Mouse (Mus musculus) kidney, adult 2 months (tissue): ENCODE data around the gene Uvrag. TPM values are rescaled to one million over a fixed set of nuclear protein-coding genes. Genes with fewer than 3 reads are reported as not detected.
A peak's percentile ranks its signal among the peaks of the same experiment; 100 is the strongest.

Experiments
- DNase-seq: peaks from one replicate; pipeline ENCODE4 v3.0.0; 2021
- H3K27ac ChIP-seq: fragments of 200-500 bp; 2 replicates; pipeline ENCODE4 v1.5.1; 2012; ENCODE audit warnings: low read depth, low read length, control low read depth, inconsistent platforms; ENCODE audit not compliant: insufficient read depth
- H3K27me3 ChIP-seq: fragments of 200-500 bp; replicated peaks from 2 replicates; pipeline ENCODE4 v1.6.1; 2012; ENCODE audit warnings: mild to moderate bottlenecking, moderate library complexity, low read length, inconsistent platforms; ENCODE audit not compliant: control insufficient read depth, insufficient read depth
- H3K36me3 ChIP-seq: fragments of 200-500 bp; 2 replicates; pipeline ENCODE4 v1.6.1; 2012; ENCODE audit warnings: mild to moderate bottlenecking, moderate library complexity, low read length, inconsistent platforms; ENCODE audit not compliant: control insufficient read depth, insufficient read depth
- H3K4me1 ChIP-seq: fragments of 200-500 bp; 2 replicates; pipeline ENCODE4 v1.6.1; 2011; ENCODE audit warnings: low read length; ENCODE audit not compliant: control insufficient read depth, insufficient read depth
- H3K4me3 ChIP-seq: fragments of 200-500 bp; 2 replicates; pipeline ENCODE4 v1.5.1; 2011; ENCODE audit warnings: mild to moderate bottlenecking, low read depth, low read length, control low read depth; ENCODE audit not compliant: insufficient read depth
- CTCF ChIP-seq: fragments of 200-500 bp; conservative IDR thresholded peaks from 2 replicates; pipeline ENCODE4 v1.5.1; 2011; ENCODE audit warnings: low read depth, mild to moderate bottlenecking, control low read depth, low read length, moderate library complexity, mixed read lengths; ENCODE audit not compliant: insufficient read depth, insufficient read length
- POLR2A ChIP-seq: fragments of 200-500 bp; IDR thresholded peaks from one replicate; pipeline ENCODE4 v1.6.1; 2011; ENCODE audit warnings: low read depth, low read length, control low read depth
- WGBS: fragments of 180-500 bp; shearing (Covaris S2); methylation state at CpG from one replicate; pipeline ENCODE4 v1.1.7; 2018; 5-methylcytosine and 5-hydroxymethylcytosine counted together
- polyA plus RNA-seq: library from polyadenylated mRNA; depleted of rRNA; stranded (reverse); fragments of >200 nt; gene quantifications from 2 replicates; pipeline ENCODE4 v1.2.3, GENCODE M21; 2012

Uvrag gene
- polyA plus RNA-seq, 1 experiment = 8.0 TPM

GRCm38 (mm10) chr7:99139841-99140491, 975 bp downstream of the Uvrag start:
- H3K27me3 ChIP-seq = no peaks in the 10 kb centered on the region
- H3K36me3 ChIP-seq = no peaks in the 10 kb centered on the region
- 0% methylated on average over 13 of the region's 13 CpGs for WGBS
- DNase-seq = peak; percentile 43
- H3K4me1 ChIP-seq = peaks cover 18% of the 10 kb centered on the region
- peak overlapping the region; percentile 75 for H3K4me3 ChIP-seq
- TF ChIP-seq CTCF = no peak
- TF ChIP-seq POLR2A = no peak
- H3K27ac ChIP-seq = peak overlapping the region; percentile 77

DNA sequence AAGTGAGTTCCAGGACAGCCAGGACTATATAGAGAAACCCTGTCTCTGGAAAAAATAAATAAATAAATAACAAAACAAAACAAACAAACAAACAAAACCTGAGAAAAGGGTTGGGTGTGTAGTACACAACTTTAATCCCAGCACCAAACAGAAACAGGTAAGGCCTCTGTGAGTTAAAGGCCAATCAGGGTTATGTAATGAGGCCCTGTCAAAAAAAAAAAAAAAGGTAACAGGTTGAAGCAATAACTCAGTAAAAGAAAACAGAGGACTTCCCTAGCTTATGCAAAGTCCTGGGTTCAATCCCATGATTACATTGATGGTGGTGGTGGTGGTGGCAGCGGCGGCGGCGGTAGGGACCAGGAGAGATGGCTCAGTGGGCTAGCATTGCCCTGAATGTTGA, 3.4 kb downstream of the Uvrag start:
- 96% methylated on average over 4 of the region's 4 CpGs for WGBS
- H3K4me1 ChIP-seq = peaks cover 19% of the 10 kb centered on the region
- DNase-seq = no peak

DNA sequence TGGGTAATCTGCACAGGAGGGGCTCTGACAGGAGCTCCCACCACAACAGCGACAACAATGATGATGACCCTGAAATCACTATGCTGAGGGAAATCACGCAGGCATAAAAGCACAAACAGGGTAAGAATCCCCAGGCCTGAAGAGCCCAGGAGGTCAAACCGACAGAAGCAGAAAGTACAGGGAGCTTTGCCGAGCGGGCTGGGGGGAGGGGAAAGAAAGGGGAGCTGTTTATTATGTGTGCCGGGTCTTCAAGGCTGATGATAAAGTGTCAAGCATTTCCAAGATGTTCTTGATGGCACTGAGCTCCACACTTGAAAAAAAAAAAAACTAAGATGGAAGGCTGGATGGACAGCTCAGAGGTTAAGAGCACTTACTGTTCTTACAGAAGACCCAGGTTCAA, 4.2 kb downstream of the Uvrag start:
- no peak overlapping the region for H3K27ac ChIP-seq
- no peaks in the 10 kb centered on the region for H3K27me3 ChIP-seq
- no peak for TF ChIP-seq CTCF
- TF ChIP-seq POLR2A = no peak
- peaks cover 22% of the 10 kb centered on the region for H3K4me1 ChIP-seq
- H3K36me3 ChIP-seq = no peaks in the 10 kb centered on the region
- no peak for DNase-seq
- H3K4me3 ChIP-seq = no peak overlapping the region
- WGBS = 56% methylated on average over 6 of the region's 6 CpGs

More for the DNA sequence above, 3.4 kb downstream of the Uvrag start:
- Histone ChIP-seq H3K36me3 (no peaks in the 10 kb centered on the region), H3K27ac (no peak overlapping the region), H3K27me3 (no peaks in the 10 kb centered on the region), H3K4me3 (no peak overlapping the region)
- TF ChIP-seq POLR2A (no peak), CTCF (no peak)

DNA sequence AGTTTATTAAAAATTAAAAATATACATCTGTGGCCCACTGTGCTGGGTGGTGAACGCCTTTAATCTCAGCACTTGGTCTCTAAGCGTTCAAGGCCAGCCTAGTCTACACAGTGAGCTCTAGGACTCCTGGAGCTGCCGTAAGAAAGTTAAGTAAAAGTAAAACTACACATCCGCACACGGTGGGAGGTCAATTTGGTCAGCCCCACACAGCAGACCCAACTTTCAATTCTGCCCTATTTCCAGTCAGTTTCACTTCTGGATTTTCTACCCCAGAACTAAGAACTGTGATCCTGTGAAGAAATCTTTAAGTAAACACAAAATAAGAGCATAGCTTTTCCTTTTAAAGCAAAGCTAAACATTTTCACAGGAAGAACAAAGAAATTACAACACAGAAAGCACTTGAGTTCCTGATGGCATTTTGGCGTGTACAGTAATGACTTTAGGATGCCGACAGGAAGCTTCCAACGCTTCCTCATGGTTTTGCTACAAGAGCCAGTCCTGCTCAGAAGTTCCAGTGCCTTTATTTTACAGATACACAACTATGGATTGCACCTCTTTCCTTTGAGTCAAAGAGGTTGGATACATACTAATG, 7.0 kb downstream of the Uvrag start:
- H3K4me1 ChIP-seq = peaks cover 21% of the 10 kb centered on the region
- no peak overlapping the region for H3K4me3 ChIP-seq
- peak overlapping the region; percentile 63 for H3K27ac ChIP-seq
- no peaks in the 10 kb centered on the region for H3K36me3 ChIP-seq
- H3K27me3 ChIP-seq = no peaks in the 10 kb centered on the region
- no peak for DNase-seq
- TF ChIP-seq POLR2A = no peak
- TF ChIP-seq CTCF = no peak
- WGBS = 68% methylated on average over 8 of the region's 8 CpGs

- TF ChIP-seq CTCF = no peak
- no peak for TF ChIP-seq POLR2A
- peaks cover 26% of the 10 kb centered on the region for H3K4me1 ChIP-seq
- 58% methylated on average over 9 of the region's 9 CpGs for WGBS
- H3K36me3 ChIP-seq = no peaks in the 10 kb centered on the region
- peak overlapping the region; percentile 54 for H3K27ac ChIP-seq
- peak; percentile 47 for DNase-seq
- H3K27me3 ChIP-seq = no peaks in the 10 kb centered on the region
- H3K4me3 ChIP-seq = no peak overlapping the region
Measured at GRCm38 (mm10) chr7:99132597-99132996, 8.3 kb downstream of the Uvrag start.

DNA sequence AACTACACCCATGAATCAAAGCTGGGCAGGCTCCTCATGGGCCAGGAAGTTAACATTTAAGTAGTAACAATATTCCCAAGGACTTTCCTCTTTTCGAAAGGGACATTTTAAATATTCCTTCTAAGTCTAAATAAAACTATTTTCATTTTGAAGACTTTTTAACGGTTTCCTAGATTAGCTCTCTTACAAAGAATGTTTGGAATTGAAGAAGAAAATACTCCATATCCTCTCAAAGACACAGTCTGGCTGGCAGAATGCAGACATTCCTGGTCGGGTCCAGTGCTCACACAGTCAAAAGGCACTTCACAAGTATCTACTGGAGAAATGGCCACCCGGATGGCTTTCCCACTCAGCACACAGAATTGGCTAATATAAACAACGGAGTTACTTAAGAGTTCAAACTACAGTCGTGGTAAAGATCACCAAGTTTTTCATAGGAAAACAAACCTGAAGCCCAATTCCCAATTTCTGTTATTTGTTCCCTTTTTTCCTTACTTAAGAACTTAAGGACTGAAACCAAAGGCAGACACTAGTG, 9.1 kb downstream of the Uvrag start:
- TF ChIP-seq POLR2A (no peak), CTCF (no peak)
- Histone ChIP-seq H3K4me1 (peaks cover 30% of the 10 kb centered on the region), H3K27ac (peak overlapping the region; percentile 54), H3K36me3 (no peaks in the 10 kb centered on the region), H3K27me3 (no peaks in the 10 kb centered on the region), H3K4me3 (no peak overlapping the region)
- WGBS = 21% methylated on average over 6 of the region's 6 CpGs
- peak; percentile 50 for DNase-seq

GRCm38 (mm10) chr7:99128965-99129364, 12.0 kb downstream of the Uvrag start:
- Histone ChIP-seq H3K27me3 (no peaks in the 10 kb centered on the region), H3K4me3 (no peak overlapping the region), H3K36me3 (no peaks in the 10 kb centered on the region), H3K27ac (no peak overlapping the region), H3K4me1 (peaks cover 24% of the 10 kb centered on the region)
- 84% methylated on average over 8 of the region's 8 CpGs for WGBS
- TF ChIP-seq CTCF = no peak
- TF ChIP-seq POLR2A = no peak
- no peak for DNase-seq
